Mouse (Mus musculus): ENCODE measurements around the gene E430018J23Rik. TPM values are rescaled to one million over a fixed set of nuclear protein-coding genes. Genes with fewer than 3 reads are reported as not detected.

E430018J23Rik gene
- 9.2 and 9.7 TPM in 2 replicates for polyA plus RNA-seq (2014; fragmentation: Nextera tagmentation; extraction: Ambion mirVana)

- WGBS, result 1% methylated on average over 44 of the region's 45 CpGs
- H3K4me2 ChIP-seq (ENCODE audit: low read length), result peak within 1 kb of the TSS; percentile 61
- H3K4me3 ChIP-seq (ENCODE audit: low read depth, low read length), result peak within 1 kb of the TSS; percentile 67
- peak within 1 kb of the TSS; percentile 91 for H3K27ac ChIP-seq (ENCODE audit: low read depth)
- DNase-seq (ENCODE audit: low spot score) (peak; percentile 95), ATAC-seq (replicated peaks; ENCODE audit: low FRiP score, low TSS enrichment, low read depth) (peak; percentile 94)
- H3K4me1 ChIP-seq (replicated peaks; ENCODE audit: control insufficient read depth, insufficient read depth, low read length), result peaks cover 12% of the 10 kb centered on the region
- peak within 1 kb of the TSS; percentile 81 for H3K9ac ChIP-seq (ENCODE audit: low read length)
- no peaks in the 10 kb centered on the region for H3K9me3 ChIP-seq (ENCODE audit: control insufficient read depth, low read length)
- no peaks in the 10 kb centered on the region for H3K27me3 ChIP-seq (replicated peaks; ENCODE audit: control insufficient read depth, insufficient read depth, low read length)
- peaks cover 12% of the 10 kb centered on the region for H3K36me3 ChIP-seq (ENCODE audit: control insufficient read depth, insufficient read depth, low read length)
These were observed at the start of gene E430018J23Rik for GRCm38 (mm10) chr7:127393157-127393943. Gene E430018J23Rik, minus strand, starts transcription at chr7:127393629.

GRCm38 (mm10) chr7:127437724-127438123 is 44.3 kb upstream of the E430018J23Rik start:
- H3K36me3 ChIP-seq (ENCODE audit: control insufficient read depth, insufficient read depth, low read length), result peaks cover 8% of the 10 kb centered on the region; the same call in 1 of the 2 replicates
- no peak overlapping the region for H3K27ac ChIP-seq (ENCODE audit: low read depth)
- WGBS, result 87% methylated on average over 3 of the region's 3 CpGs
- H3K4me1 ChIP-seq (replicated peaks; ENCODE audit: control insufficient read depth, insufficient read depth, low read length), result no peaks in the 10 kb centered on the region
- no peak overlapping the region for H3K9ac ChIP-seq (ENCODE audit: low read length)
- H3K9me3 ChIP-seq (ENCODE audit: control insufficient read depth, low read length), result no peaks in the 10 kb centered on the region
- H3K4me2 ChIP-seq (ENCODE audit: low read length), result no peak overlapping the region
- no peak overlapping the region for H3K4me3 ChIP-seq (ENCODE audit: low read depth, low read length)
- no peaks in the 10 kb centered on the region for H3K27me3 ChIP-seq (replicated peaks; ENCODE audit: control insufficient read depth, insufficient read depth, low read length)
- ATAC-seq (replicated peaks; ENCODE audit: low FRiP score, low TSS enrichment, low read depth), result no peak
- no peak for DNase-seq (ENCODE audit: low spot score)

GRCm38 (mm10) chr7:127435206-127435605 is 41.8 kb upstream of the E430018J23Rik start:
- Histone ChIP-seq H3K27ac (ENCODE audit: low read depth) (no peak overlapping the region), H3K4me2 (ENCODE audit: low read length) (no peak overlapping the region), H3K9me3 (ENCODE audit: control insufficient read depth, low read length) (no peaks in the 10 kb centered on the region), H3K36me3 (ENCODE audit: control insufficient read depth, insufficient read depth, low read length) (no peaks in the 10 kb centered on the region), H3K27me3 (replicated peaks; ENCODE audit: control insufficient read depth, insufficient read depth, low read length) (no peaks in the 10 kb centered on the region), H3K9ac (ENCODE audit: low read length) (no peak overlapping the region), H3K4me3 (ENCODE audit: low read depth, low read length) (no peak overlapping the region), H3K4me1 (replicated peaks; ENCODE audit: control insufficient read depth, insufficient read depth, low read length) (no peaks in the 10 kb centered on the region)
- no peak for DNase-seq (ENCODE audit: low spot score)
- no peak for ATAC-seq (replicated peaks; ENCODE audit: low FRiP score, low TSS enrichment, low read depth)
- WGBS, result 94% methylated on average over 4 of the region's 4 CpGs

GRCm38 (mm10) chr7:127426354-127426753 is 32.9 kb upstream of the E430018J23Rik start:
- ATAC-seq (replicated peaks; ENCODE audit: low FRiP score, low TSS enrichment, low read depth) (no peak), DNase-seq (ENCODE audit: low spot score) (no peak)
- Histone ChIP-seq H3K27me3 (replicated peaks; ENCODE audit: control insufficient read depth, insufficient read depth, low read length) (peaks cover 9% of the 10 kb centered on the region; the same call in 1 of the 2 replicates), H3K27ac (ENCODE audit: low read depth) (no peak overlapping the region), H3K36me3 (ENCODE audit: control insufficient read depth, insufficient read depth, low read length) (no peaks in the 10 kb centered on the region), H3K4me1 (replicated peaks; ENCODE audit: control insufficient read depth, insufficient read depth, low read length) (no peaks in the 10 kb centered on the region; the same call in 1 of the 2 replicates), H3K9me3 (ENCODE audit: control insufficient read depth, low read length) (no peaks in the 10 kb centered on the region), H3K4me2 (ENCODE audit: low read length) (no peak overlapping the region), H3K9ac (ENCODE audit: low read length) (no peak overlapping the region), H3K4me3 (ENCODE audit: low read depth, low read length) (no peak overlapping the region)
- 73% methylated on average over 3 of the region's 3 CpGs for whole genome bisulfite sequencing

DNA sequence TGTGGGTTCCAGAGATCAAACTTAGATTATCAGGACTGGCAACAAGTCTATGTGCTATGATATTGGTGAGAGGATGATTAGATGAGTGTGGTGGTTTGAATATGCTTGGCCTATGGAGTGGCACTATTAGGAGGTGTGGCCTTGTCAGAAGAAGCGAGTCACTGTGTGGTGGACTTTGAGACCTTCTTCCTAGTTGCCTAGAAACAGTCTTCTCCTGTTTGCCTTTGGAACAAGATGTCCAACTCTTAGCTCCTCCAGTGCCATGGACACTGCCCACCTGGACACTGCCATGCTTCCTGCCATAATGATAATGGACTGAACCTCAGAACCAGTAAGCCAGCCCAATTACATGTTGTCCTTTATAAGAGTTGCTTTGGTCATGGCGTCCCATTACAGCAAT is 32.5 kb upstream of the E430018J23Rik start:
- H3K27me3 ChIP-seq (replicated peaks; ENCODE audit: control insufficient read depth, insufficient read depth, low read length), result peaks cover 9% of the 10 kb centered on the region; the same call in 1 of the 2 replicates
- H3K9ac ChIP-seq (ENCODE audit: low read length), result no peak overlapping the region
- no peak overlapping the region for H3K4me3 ChIP-seq (ENCODE audit: low read depth, low read length)
- no peak overlapping the region for H3K4me2 ChIP-seq (ENCODE audit: low read length)
- H3K27ac ChIP-seq (ENCODE audit: low read depth), result no peak overlapping the region
- ATAC-seq (replicated peaks; ENCODE audit: low FRiP score, low TSS enrichment, low read depth), result no peak
- no peaks in the 10 kb centered on the region for H3K9me3 ChIP-seq (ENCODE audit: control insufficient read depth, low read length)
- H3K36me3 ChIP-seq (ENCODE audit: control insufficient read depth, insufficient read depth, low read length), result no peaks in the 10 kb centered on the region
- H3K4me1 ChIP-seq (replicated peaks; ENCODE audit: control insufficient read depth, insufficient read depth, low read length), result peaks cover 4% of the 10 kb centered on the region; the same call in 1 of the 2 replicates
- WGBS, result 71% methylated on average over 2 of the region's 2 CpGs
- no peak for DNase-seq (ENCODE audit: low spot score)

- 83% methylated on average over 3 of the region's 3 CpGs for WGBS
- Histone ChIP-seq H3K4me3 (ENCODE audit: low read depth, low read length) (no peak overlapping the region), H3K36me3 (ENCODE audit: control insufficient read depth, insufficient read depth, low read length) (no peaks in the 10 kb centered on the region), H3K4me2 (ENCODE audit: low read length) (no peak overlapping the region), H3K27ac (ENCODE audit: low read depth) (no peak overlapping the region), H3K27me3 (replicated peaks; ENCODE audit: control insufficient read depth, insufficient read depth, low read length) (peaks cover 9% of the 10 kb centered on the region; the same call in 1 of the 2 replicates), H3K9ac (ENCODE audit: low read length) (no peak overlapping the region), H3K4me1 (replicated peaks; ENCODE audit: control insufficient read depth, insufficient read depth, low read length) (peaks cover 4% of the 10 kb centered on the region; the same call in 1 of the 2 replicates), H3K9me3 (ENCODE audit: control insufficient read depth, low read length) (no peaks in the 10 kb centered on the region)
- no peak for DNase-seq (ENCODE audit: low spot score)
- ATAC-seq (replicated peaks; ENCODE audit: low FRiP score, low TSS enrichment, low read depth), result no peak
These were observed 31.9 kb upstream of the E430018J23Rik start for GRCm38 (mm10) chr7:127425291-127425690.

GRCm38 (mm10) chr7:127422247-127422646 is 28.8 kb upstream of the E430018J23Rik start:
- ATAC-seq (replicated peaks; ENCODE audit: low FRiP score, low TSS enrichment, low read depth), result peak; percentile 41; the same call in 1 of the 2 replicates

DNA sequence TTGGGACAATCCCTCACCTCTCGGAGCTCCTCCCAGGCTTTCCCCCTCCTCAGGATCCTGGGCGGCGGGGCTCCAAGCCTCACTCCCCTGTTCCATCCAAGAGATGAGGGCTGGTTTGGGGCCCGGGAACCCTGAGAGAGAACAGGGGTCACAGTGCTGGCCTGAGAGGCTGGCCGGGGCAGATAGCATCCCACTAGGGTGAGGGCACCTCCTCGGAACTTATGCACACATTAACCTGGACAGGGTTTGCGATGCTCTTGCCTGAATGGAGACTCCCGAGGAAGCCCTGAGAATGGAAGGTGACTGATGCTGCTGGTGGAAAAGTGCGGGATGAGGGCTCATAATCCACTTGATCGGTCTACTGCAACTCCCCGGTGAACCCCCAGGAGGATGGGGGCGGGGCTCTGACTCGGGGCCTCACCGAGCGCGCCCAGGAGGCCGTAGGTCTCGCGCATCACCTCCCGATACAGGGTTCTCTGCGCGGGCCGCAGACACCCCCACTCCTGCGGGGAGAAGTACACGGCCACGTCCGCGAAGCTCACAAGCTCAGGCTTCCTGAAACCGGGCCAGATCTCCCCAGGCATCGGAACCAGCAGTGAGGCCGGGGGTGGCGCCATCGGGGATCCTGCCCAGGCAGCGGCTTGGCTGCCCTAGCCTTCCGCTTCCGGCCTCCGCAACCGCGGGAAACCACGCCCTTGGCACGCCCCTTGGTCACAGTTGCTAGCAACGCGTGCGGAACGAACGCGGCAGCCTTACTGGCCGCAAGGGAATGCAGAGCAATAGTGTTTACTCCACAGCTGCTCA is 28.2 kb upstream of the E430018J23Rik start, which contains the start of gene Zfp688:
Zfp688 (minus strand) TSS at position 681 of the 804 bp plus-strand sequence.
- Histone ChIP-seq H3K36me3 (ENCODE audit: control insufficient read depth, insufficient read depth, low read length) (peaks cover 13% of the 10 kb centered on the region; the same call in 1 of the 2 replicates), H3K4me1 (replicated peaks; ENCODE audit: control insufficient read depth, insufficient read depth, low read length) (peaks cover 4% of the 10 kb centered on the region; the same call in 1 of the 2 replicates), H3K27me3 (replicated peaks; ENCODE audit: control insufficient read depth, insufficient read depth, low read length) (peaks cover 9% of the 10 kb centered on the region; the same call in 1 of the 2 replicates), H3K9ac (ENCODE audit: low read length) (peak within 1 kb of the TSS; percentile 71), H3K27ac (ENCODE audit: low read depth) (no peak within 1 kb of the TSS), H3K4me3 (ENCODE audit: low read depth, low read length) (peak within 1 kb of the TSS; percentile 74), H3K9me3 (ENCODE audit: control insufficient read depth, low read length) (no peaks in the 10 kb centered on the region), H3K4me2 (ENCODE audit: low read length) (peak within 1 kb of the TSS; percentile 93)
- under 1% methylated on average over 46 of the region's 48 CpGs for WGBS
- DNase-seq (ENCODE audit: low spot score), result peak; percentile 98
- peak; percentile 95 for ATAC-seq (replicated peaks; ENCODE audit: low FRiP score, low TSS enrichment, low read depth)

More at GRCm38 (mm10) chr7:127422247-127422646, 28.8 kb upstream of the E430018J23Rik start:
- DNase-seq (ENCODE audit: low spot score), result peak; percentile 55
- Histone ChIP-seq H3K4me1 (replicated peaks; ENCODE audit: control insufficient read depth, insufficient read depth, low read length) (peaks cover 4% of the 10 kb centered on the region; the same call in 1 of the 2 replicates), H3K27ac (ENCODE audit: low read depth) (no peak overlapping the region), H3K4me3 (ENCODE audit: low read depth, low read length) (peak overlapping the region; percentile 74), H3K9ac (ENCODE audit: low read length) (no peak overlapping the region), H3K9me3 (ENCODE audit: control insufficient read depth, low read length) (no peaks in the 10 kb centered on the region), H3K4me2 (ENCODE audit: low read length) (peak overlapping the region; percentile 93), H3K27me3 (replicated peaks; ENCODE audit: control insufficient read depth, insufficient read depth, low read length) (peaks cover 9% of the 10 kb centered on the region; the same call in 1 of the 2 replicates), H3K36me3 (ENCODE audit: control insufficient read depth, insufficient read depth, low read length) (peaks cover 13% of the 10 kb centered on the region; the same call in 1 of the 2 replicates)
- WGBS, result 3% methylated on average over 15 of the region's 15 CpGs
